Mouse (Mus musculus): ENCODE measurements around the gene Nup188. TPM values are rescaled to one million over a fixed set of nuclear protein-coding genes. Genes with fewer than 3 reads are reported as not detected.

Nup188 gene
- polyA plus RNA-seq, 1 experiment from 2014 or later: 7.5 TPM

DNA sequence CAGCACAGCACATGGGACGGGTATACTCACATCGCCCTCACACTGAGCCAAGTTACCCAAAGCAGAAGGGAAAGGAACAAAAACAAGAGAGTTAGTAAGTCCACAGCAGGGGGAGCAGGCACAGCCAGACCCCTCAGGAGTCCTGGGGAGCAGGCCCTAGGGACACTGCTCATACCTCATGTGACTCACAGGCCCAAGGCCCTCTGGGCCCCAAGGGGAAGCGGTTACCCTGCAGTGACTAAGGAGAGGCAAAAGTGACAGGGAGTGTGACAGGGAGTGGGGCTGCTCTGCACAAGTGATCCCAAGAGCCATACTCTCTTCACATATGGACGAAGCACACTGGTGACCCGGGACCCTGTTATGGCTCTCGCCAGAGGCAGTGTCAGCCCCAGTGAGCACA lies 63.0 kb downstream of the Nup188 start:
- H3K4me1 ChIP-seq (ENCODE audit: insufficient read depth): no peaks in the 10 kb centered on the region
- peaks cover 35% of the 10 kb centered on the region for H3K36me3 ChIP-seq (replicated peaks; ENCODE audit: insufficient read depth, low read length)
- no peak overlapping the region for H3K9ac ChIP-seq (replicated peaks)
- H3K27me3 ChIP-seq (ENCODE audit: insufficient read depth, low read length): no peaks in the 10 kb centered on the region
- WGBS (ENCODE audit: insufficient replicate concordance): 80% methylated on average over 6 of the region's 6 CpGs
- TF ChIP-seq CTCF (IDR thresholded peaks at IDR 0.05; ENCODE audit: low read depth) (no peak), EP300 (IDR thresholded peaks at IDR 0.05; ENCODE audit: low read depth) (no peak)
- ATAC-seq (no peak), DNase-seq (no peak)
- no peak overlapping the region for H3K4me3 ChIP-seq (ENCODE audit: low read depth, low read length)
- no peak overlapping the region for H3K27ac ChIP-seq (ENCODE audit: low read depth)
- no peak overlapping the region for H3K4me2 ChIP-seq (ENCODE audit: low read depth, low read length)
- no peaks in the 10 kb centered on the region for H3K9me3 ChIP-seq (ENCODE audit: low read length)

DNA sequence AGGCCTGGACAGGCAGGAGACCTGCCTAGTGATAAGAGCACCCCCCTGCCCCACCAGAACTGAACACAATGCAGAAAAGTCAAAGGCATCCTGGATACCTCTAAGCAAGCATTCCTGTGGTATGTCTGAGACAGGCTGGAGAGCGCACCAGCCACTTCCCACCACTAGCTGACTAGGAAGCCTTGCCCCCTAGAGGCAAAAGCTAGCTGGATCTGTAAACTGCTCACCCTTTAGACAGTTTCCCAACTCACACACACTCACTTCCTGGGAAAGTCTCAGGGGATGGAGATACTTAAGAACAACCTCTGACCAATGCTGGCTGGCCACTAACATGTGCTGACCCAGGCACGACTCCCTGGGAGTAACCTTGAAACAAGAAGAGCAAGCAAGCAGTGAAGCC lies 65.0 kb downstream of the Nup188 start:
- Histone ChIP-seq H3K27me3 (ENCODE audit: insufficient read depth, low read length) (no peaks in the 10 kb centered on the region), H3K4me3 (ENCODE audit: low read depth, low read length) (no peak overlapping the region), H3K4me1 (ENCODE audit: insufficient read depth) (no peaks in the 10 kb centered on the region), H3K4me2 (ENCODE audit: low read depth, low read length) (no peak overlapping the region), H3K9me3 (ENCODE audit: low read length) (no peaks in the 10 kb centered on the region), H3K36me3 (replicated peaks; ENCODE audit: insufficient read depth, low read length) (peaks cover 21% of the 10 kb centered on the region), H3K9ac (replicated peaks) (no peak overlapping the region), H3K27ac (ENCODE audit: low read depth) (no peak overlapping the region)
- 77% methylated on average over 2 of the region's 2 CpGs for WGBS (ENCODE audit: insufficient replicate concordance)
- ATAC-seq: no peak
- DNase-seq: no peak
- TF ChIP-seq EP300 (IDR thresholded peaks at IDR 0.05; ENCODE audit: low read depth) (no peak), CTCF (IDR thresholded peaks at IDR 0.05; ENCODE audit: low read depth) (peak; percentile 46; the same call in 1 of the 2 replicates)

GRCm38 (mm10) chr2:30355861-30356260 lies 69.7 kb downstream of the Nup188 start:
- no peak overlapping the region for H3K9ac ChIP-seq (replicated peaks)
- H3K4me1 ChIP-seq (ENCODE audit: insufficient read depth): peaks cover 10% of the 10 kb centered on the region
- H3K36me3 ChIP-seq (replicated peaks; ENCODE audit: insufficient read depth, low read length): peaks cover 12% of the 10 kb centered on the region
- H3K27ac ChIP-seq (ENCODE audit: low read depth): no peak overlapping the region
- TF ChIP-seq EP300 (IDR thresholded peaks at IDR 0.05; ENCODE audit: low read depth) (no peak), CTCF (IDR thresholded peaks at IDR 0.05; ENCODE audit: low read depth) (no peak)
- no peak overlapping the region for H3K4me2 ChIP-seq (ENCODE audit: low read depth, low read length)
- no peak overlapping the region for H3K4me3 ChIP-seq (ENCODE audit: low read depth, low read length)
- no peak for ATAC-seq
- 57% methylated on average over 4 of the region's 4 CpGs for WGBS (ENCODE audit: insufficient replicate concordance)
- H3K27me3 ChIP-seq (ENCODE audit: insufficient read depth, low read length): no peaks in the 10 kb centered on the region
- DNase-seq: no peak
- no peaks in the 10 kb centered on the region for H3K9me3 ChIP-seq (ENCODE audit: low read length)

- Histone ChIP-seq H3K27ac (ENCODE audit: low read depth) (no peak overlapping the region), H3K4me2 (ENCODE audit: low read depth, low read length) (no peak overlapping the region), H3K9me3 (ENCODE audit: low read length) (no peaks in the 10 kb centered on the region), H3K27me3 (ENCODE audit: insufficient read depth, low read length) (no peaks in the 10 kb centered on the region), H3K4me3 (ENCODE audit: low read depth, low read length) (no peak overlapping the region), H3K36me3 (replicated peaks; ENCODE audit: insufficient read depth, low read length) (peaks cover 12% of the 10 kb centered on the region), H3K4me1 (ENCODE audit: insufficient read depth) (peaks cover 10% of the 10 kb centered on the region), H3K9ac (replicated peaks) (no peak overlapping the region)
- TF ChIP-seq CTCF (IDR thresholded peaks at IDR 0.05; ENCODE audit: low read depth): no peak
- no peak for TF ChIP-seq EP300 (IDR thresholded peaks at IDR 0.05; ENCODE audit: low read depth)
- ATAC-seq: no peak
- WGBS (ENCODE audit: insufficient replicate concordance): 69% methylated on average over 4 of the region's 4 CpGs
- no peak for DNase-seq
These were observed 70.1 kb downstream of the Nup188 start for GRCm38 (mm10) chr2:30356266-30356665.

DNA sequence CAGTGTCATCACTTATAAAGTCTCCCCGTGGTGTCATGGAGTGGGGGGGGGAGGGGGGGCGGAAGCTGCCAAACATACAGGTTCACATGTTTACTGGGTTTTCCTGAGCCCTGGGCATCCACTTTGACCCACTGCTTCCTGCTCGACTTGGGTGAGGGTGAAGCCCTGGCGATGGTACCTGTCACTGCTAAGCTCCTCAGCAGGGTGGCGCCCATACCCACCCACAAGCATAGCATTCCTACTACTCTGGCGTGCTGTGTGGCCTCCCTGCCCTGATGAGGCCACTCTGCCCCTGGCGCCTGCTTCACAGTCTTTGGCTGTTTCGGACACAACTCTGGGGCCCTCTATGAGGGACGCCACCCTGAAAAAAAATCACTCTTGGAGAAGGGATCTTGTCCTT lies 70.7 kb downstream of the Nup188 start:
- ATAC-seq (no peak), DNase-seq (no peak)
- Histone ChIP-seq H3K9me3 (ENCODE audit: low read length) (no peaks in the 10 kb centered on the region), H3K27me3 (ENCODE audit: insufficient read depth, low read length) (no peaks in the 10 kb centered on the region), H3K27ac (ENCODE audit: low read depth) (no peak overlapping the region), H3K4me1 (ENCODE audit: insufficient read depth) (peaks cover 10% of the 10 kb centered on the region), H3K4me3 (ENCODE audit: low read depth, low read length) (no peak overlapping the region), H3K9ac (replicated peaks) (no peak overlapping the region), H3K36me3 (replicated peaks; ENCODE audit: insufficient read depth, low read length) (peaks cover 12% of the 10 kb centered on the region), H3K4me2 (ENCODE audit: low read depth, low read length) (no peak overlapping the region)
- 69% methylated on average over 9 of the region's 9 CpGs for WGBS (ENCODE audit: insufficient replicate concordance)
- no peak for TF ChIP-seq EP300 (IDR thresholded peaks at IDR 0.05; ENCODE audit: low read depth)
- TF ChIP-seq CTCF (IDR thresholded peaks at IDR 0.05; ENCODE audit: low read depth): no peak

- peak overlapping the region; percentile 79 for H3K4me3 ChIP-seq (ENCODE audit: low read depth, low read length)
- TF ChIP-seq CTCF (IDR thresholded peaks at IDR 0.05; ENCODE audit: low read depth) (no peak), EP300 (IDR thresholded peaks at IDR 0.05; ENCODE audit: low read depth) (no peak)
These were observed 71.6 kb downstream of the Nup188 start for GRCm38 (mm10) chr2:30357552-30358510.

More at GRCm38 (mm10) chr2:30357552-30358510, 71.6 kb downstream of the Nup188 start:
- H3K4me1 ChIP-seq (ENCODE audit: insufficient read depth): peaks cover 10% of the 10 kb centered on the region
- no peak overlapping the region for H3K27ac ChIP-seq (ENCODE audit: low read depth)
- H3K36me3 ChIP-seq (replicated peaks; ENCODE audit: insufficient read depth, low read length): peaks cover 10% of the 10 kb centered on the region
- WGBS (ENCODE audit: insufficient replicate concordance): 49% methylated on average over 8 of the region's 8 CpGs
- peak overlapping the region; percentile 75 for H3K9ac ChIP-seq (replicated peaks)
- DNase-seq: no peak
- H3K4me2 ChIP-seq (ENCODE audit: low read depth, low read length): peak overlapping the region; percentile 98
- no peaks in the 10 kb centered on the region for H3K27me3 ChIP-seq (ENCODE audit: insufficient read depth, low read length)
- ATAC-seq: no peak
- no peaks in the 10 kb centered on the region for H3K9me3 ChIP-seq (ENCODE audit: low read length)
